Mouse (Mus musculus): ENCODE data around the gene Hlcs.
"Not testable (repeated sequence)": the region's sequence is repeated elsewhere in the genome, so short reads cannot be mapped to it uniquely, and the experiment has no call there.

- TF ChIP-seq POLR2A (IDR thresholded peaks at IDR 0.05; ENCODE audit: borderline replicate concordance, insufficient read depth, low read length); CTCF (IDR thresholded peaks at IDR 0.05; ENCODE audit: borderline replicate concordance, insufficient read depth, low read depth, low read length): not testable (repeated sequence)
Observed at GRCm38 (mm10) chr16:94339164-94340160, 26.1 kb upstream of the Hlcs start.

All from cerebellum, adult 2 months (tissue).